Mouse (Mus musculus) layer of hippocampus, adult 11-12 months (tissue): Measurements from ENCODE around the gene Syngap1.
"Not testable (repeated sequence)": the region's sequence is repeated elsewhere in the genome, so short reads cannot be mapped to it uniquely, and the experiment has no call there.

Source experiments
- DNase-seq: peaks from one replicate; pipeline ENCODE4 v3.0.0; 2022; ENCODE audit warnings: low spot score

Gene Syngap1

GRCm38 (mm10) chr17:26941031-26941789 lies at the start of gene Syngap1:
Syngap1 (plus strand) TSS chr17:26941253.
- DNase-seq: no peak

- peak; percentile 41 for DNase-seq
Observed at GRCm38 (mm10) chr17:26892635-26893375, 48.2 kb upstream of the Syngap1 start.

GRCm38 (mm10) chr17:26893492-26893891 lies 47.6 kb upstream of the Syngap1 start:
- no peak for DNase-seq

- peak; percentile 46 for DNase-seq
Observed at GRCm38 (mm10) chr17:26894342-26894741, 46.7 kb upstream of the Syngap1 start.

- DNase-seq: peak; percentile 72
Observed at GRCm38 (mm10) chr17:26895578-26895977, 45.5 kb upstream of the Syngap1 start.

- DNase-seq: no peak
Observed at GRCm38 (mm10) chr17:26900916-26901315, 40.1 kb upstream of the Syngap1 start.

GRCm38 (mm10) chr17:26904320-26904719 lies 36.7 kb upstream of the Syngap1 start:
- no peak for DNase-seq

GRCm38 (mm10) chr17:26907506-26907905 lies 33.5 kb upstream of the Syngap1 start:
- not testable (repeated sequence) for DNase-seq

GRCm38 (mm10) chr17:26915248-26915647 lies 25.8 kb upstream of the Syngap1 start:
- DNase-seq: no peak

GRCm38 (mm10) chr17:26916711-26917482 lies 24.2 kb upstream of the Syngap1 start, which contains the start of gene Kifc5b:
Kifc5b (plus strand) TSS chr17:26917091.
- peak; percentile 100 for DNase-seq

- not testable (repeated sequence) for DNase-seq
Observed at GRCm38 (mm10) chr17:26917560-26917959, 23.5 kb upstream of the Syngap1 start.

- no peak for DNase-seq
Observed at GRCm38 (mm10) chr17:26918343-26918742, 22.7 kb upstream of the Syngap1 start.

GRCm38 (mm10) chr17:26919516-26919915 lies 21.5 kb upstream of the Syngap1 start:
- not testable (repeated sequence) for DNase-seq

GRCm38 (mm10) chr17:26922368-26922767 lies 18.7 kb upstream of the Syngap1 start:
- not testable (repeated sequence) for DNase-seq

- DNase-seq: not testable (repeated sequence)
Observed at GRCm38 (mm10) chr17:26925414-26925813, 15.6 kb upstream of the Syngap1 start.

- not testable (repeated sequence) for DNase-seq
Observed at GRCm38 (mm10) chr17:26931795-26932194, 9.3 kb upstream of the Syngap1 start.

- peak; percentile 97 for DNase-seq
Observed at GRCm38 (mm10) chr17:26932839-26933398, 8.1 kb upstream of the Syngap1 start, which contains the start of gene Phf1. Phf1 (plus strand) TSS chr17:26933052.

GRCm38 (mm10) chr17:26933419-26933818 lies 7.6 kb upstream of the Syngap1 start:
- no peak for DNase-seq

GRCm38 (mm10) chr17:26933885-26934827 lies 6.9 kb upstream of the Syngap1 start:
- DNase-seq: no peak

- DNase-seq: no peak
Observed at GRCm38 (mm10) chr17:26935027-26935426, 6.0 kb upstream of the Syngap1 start.

GRCm38 (mm10) chr17:26936453-26936852 lies 4.6 kb upstream of the Syngap1 start:
- DNase-seq: no peak
